Mouse (Mus musculus): ENCODE results near the gene Lbhd1. TPM values are rescaled to one million over a fixed set of nuclear protein-coding genes. Genes with fewer than 3 reads are reported as not detected.

Lbhd1 gene
- polyA plus RNA-seq, 1 experiment from 2014 or later: 30.5 TPM

GRCm38 (mm10) chr19:8920836-8921291, 37.3 kb downstream of the Lbhd1 start:
- ATAC-seq: peak; percentile 57
- Histone ChIP-seq H3K36me3 (ENCODE audit: control insufficient read depth, insufficient read depth, low read length) (peaks cover 9% of the 10 kb centered on the region), H3K4me2 (ENCODE audit: low read length) (peak overlapping the region; percentile 88), H3K4me1 (ENCODE audit: control insufficient read depth, insufficient read depth, low read length) (peaks cover 11% of the 10 kb centered on the region), H3K9me3 (replicated peaks; ENCODE audit: control insufficient read depth, low read length, poor library complexity, severe bottlenecking) (no peaks in the 10 kb centered on the region), H3K4me3 (ENCODE audit: low read depth, low read length) (peak overlapping the region; percentile 75), H3K9ac (ENCODE audit: low read depth, low read length) (peak overlapping the region; percentile 72), H3K27ac (ENCODE audit: low read length) (peak overlapping the region; percentile 81), H3K27me3 (ENCODE audit: control insufficient read depth, insufficient read depth, low read depth, low read length) (no peaks in the 10 kb centered on the region)
- 3% methylated on average over 6 of the region's 6 CpGs for WGBS

GRCm38 (mm10) chr19:8921741-8922140, 38.2 kb downstream of the Lbhd1 start:
- H3K9ac ChIP-seq (ENCODE audit: low read depth, low read length): peak overlapping the region; percentile 46; the same call in 1 of the 2 replicates
- peak overlapping the region; percentile 88; the same call in 1 of the 2 replicates for H3K4me2 ChIP-seq (ENCODE audit: low read length)
- ATAC-seq: no peak
- peaks cover 10% of the 10 kb centered on the region for H3K36me3 ChIP-seq (ENCODE audit: control insufficient read depth, insufficient read depth, low read length)
- WGBS: 80% methylated on average over 9 of the region's 9 CpGs
- no peak overlapping the region for H3K27ac ChIP-seq (ENCODE audit: low read length)
- no peaks in the 10 kb centered on the region for H3K9me3 ChIP-seq (replicated peaks; ENCODE audit: control insufficient read depth, low read length, poor library complexity, severe bottlenecking)
- no peaks in the 10 kb centered on the region for H3K27me3 ChIP-seq (ENCODE audit: control insufficient read depth, insufficient read depth, low read depth, low read length)
- no peak overlapping the region for H3K4me3 ChIP-seq (ENCODE audit: low read depth, low read length)
- H3K4me1 ChIP-seq (ENCODE audit: control insufficient read depth, insufficient read depth, low read length): peaks cover 11% of the 10 kb centered on the region

GRCm38 (mm10) chr19:8926766-8927165, 43.2 kb downstream of the Lbhd1 start:
- H3K4me2 ChIP-seq (ENCODE audit: low read length): no peak overlapping the region
- H3K9ac ChIP-seq (ENCODE audit: low read depth, low read length): no peak overlapping the region
- no peaks in the 10 kb centered on the region for H3K27me3 ChIP-seq (ENCODE audit: control insufficient read depth, insufficient read depth, low read depth, low read length)
- H3K27ac ChIP-seq (ENCODE audit: low read length): no peak overlapping the region
- peaks cover 9% of the 10 kb centered on the region for H3K4me1 ChIP-seq (ENCODE audit: control insufficient read depth, insufficient read depth, low read length)
- H3K36me3 ChIP-seq (ENCODE audit: control insufficient read depth, insufficient read depth, low read length): peaks cover 12% of the 10 kb centered on the region
- WGBS: 97% methylated on average over 2 of the region's 2 CpGs
- H3K4me3 ChIP-seq (ENCODE audit: low read depth, low read length): no peak overlapping the region
- no peak for ATAC-seq
- H3K9me3 ChIP-seq (replicated peaks; ENCODE audit: control insufficient read depth, low read length, poor library complexity, severe bottlenecking): no peaks in the 10 kb centered on the region

- H3K27ac ChIP-seq (ENCODE audit: low read length): no peak overlapping the region
- no peak overlapping the region for H3K4me3 ChIP-seq (ENCODE audit: low read depth, low read length)
- H3K4me2 ChIP-seq (ENCODE audit: low read length): no peak overlapping the region
- H3K27me3 ChIP-seq (ENCODE audit: control insufficient read depth, insufficient read depth, low read depth, low read length): no peaks in the 10 kb centered on the region
- H3K4me1 ChIP-seq (ENCODE audit: control insufficient read depth, insufficient read depth, low read length): peaks cover 7% of the 10 kb centered on the region; the same call in 1 of the 2 replicates
- peaks cover 12% of the 10 kb centered on the region for H3K36me3 ChIP-seq (ENCODE audit: control insufficient read depth, insufficient read depth, low read length)
- no peaks in the 10 kb centered on the region for H3K9me3 ChIP-seq (replicated peaks; ENCODE audit: control insufficient read depth, low read length, poor library complexity, severe bottlenecking)
- H3K9ac ChIP-seq (ENCODE audit: low read depth, low read length): no peak overlapping the region
- WGBS: 89% methylated on average over 12 of the region's 12 CpGs
- ATAC-seq: no peak
Observed at GRCm38 (mm10) chr19:8927891-8928525, 44.5 kb downstream of the Lbhd1 start.

- ATAC-seq: peak; percentile 6; the same call in 1 of the 2 replicates
- Histone ChIP-seq H3K27ac (ENCODE audit: low read length) (no peak overlapping the region), H3K4me1 (ENCODE audit: control insufficient read depth, insufficient read depth, low read length) (peaks cover 7% of the 10 kb centered on the region; the same call in 1 of the 2 replicates), H3K36me3 (ENCODE audit: control insufficient read depth, insufficient read depth, low read length) (peaks cover 12% of the 10 kb centered on the region), H3K9me3 (replicated peaks; ENCODE audit: control insufficient read depth, low read length, poor library complexity, severe bottlenecking) (no peaks in the 10 kb centered on the region), H3K4me3 (ENCODE audit: low read depth, low read length) (peak overlapping the region; percentile 47), H3K4me2 (ENCODE audit: low read length) (peak overlapping the region; percentile 81), H3K27me3 (ENCODE audit: control insufficient read depth, insufficient read depth, low read depth, low read length) (no peaks in the 10 kb centered on the region), H3K9ac (ENCODE audit: low read depth, low read length) (no peak overlapping the region)
- WGBS: 14% methylated on average over 16 of the region's 16 CpGs
Observed at GRCm38 (mm10) chr19:8928689-8929223, 45.2 kb downstream of the Lbhd1 start.

DNA sequence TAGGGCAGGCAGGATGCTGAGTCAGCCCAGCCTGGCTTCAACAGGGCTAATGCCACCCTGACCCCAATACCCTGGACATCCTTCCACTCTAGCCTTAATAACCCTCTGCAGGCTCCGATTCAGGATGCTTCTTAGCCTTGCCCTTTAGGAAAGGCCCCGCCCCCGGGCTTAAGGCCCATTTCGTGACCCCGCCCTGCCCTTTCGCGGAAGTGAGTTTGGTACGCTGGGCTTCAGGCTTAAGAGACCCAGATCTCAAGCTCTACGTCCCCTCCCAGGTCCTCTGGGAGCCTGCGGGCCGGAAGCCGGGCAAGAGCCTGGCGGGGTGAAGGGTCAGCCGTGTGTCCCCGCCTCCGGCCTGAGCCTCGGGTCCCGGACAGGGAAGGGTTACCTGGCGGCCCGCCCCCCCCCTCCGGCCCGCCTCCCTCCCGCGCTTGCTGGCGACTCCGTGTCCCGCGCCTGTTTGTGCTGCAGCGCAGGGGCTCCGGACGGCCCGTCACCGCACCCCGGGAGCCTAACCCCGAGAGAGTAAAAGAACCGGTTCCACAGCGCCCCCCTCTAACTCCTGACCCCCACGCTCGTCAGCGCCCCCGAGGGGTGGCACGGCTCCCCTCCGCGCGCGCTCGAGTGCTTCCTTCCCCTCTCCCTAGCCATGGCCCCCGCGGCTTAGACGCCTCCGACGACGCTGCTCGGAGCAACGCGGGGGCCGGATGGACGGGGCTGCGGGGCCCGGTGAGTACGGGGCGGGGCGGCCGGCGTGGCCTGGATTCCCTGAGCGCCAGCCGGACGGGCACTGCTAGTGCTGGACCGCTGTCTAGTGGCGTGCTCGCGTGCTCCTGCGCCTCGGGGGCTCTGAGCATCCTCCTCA, 45.9 kb downstream of the Lbhd1 start, which contains the start of the genes Rom1 and Eml3:
Gene Rom1 (minus strand): TSS at position 133 of the 865 bp plus-strand sequence.
Gene Eml3 (plus strand): TSS at position 329 of the 865 bp plus-strand sequence.
- peak; percentile 63 for ATAC-seq
- no peaks in the 10 kb centered on the region for H3K27me3 ChIP-seq (ENCODE audit: control insufficient read depth, insufficient read depth, low read depth, low read length)
- peak within 1 kb of the TSS; percentile 75 for H3K9ac ChIP-seq (ENCODE audit: low read depth, low read length)
- H3K27ac ChIP-seq (ENCODE audit: low read length): no peak within 1 kb of the TSS
- H3K4me2 ChIP-seq (ENCODE audit: low read length): peak within 1 kb of the TSS; percentile 81
- H3K4me1 ChIP-seq (ENCODE audit: control insufficient read depth, insufficient read depth, low read length): peaks cover 7% of the 10 kb centered on the region; the same call in 1 of the 2 replicates
- no peaks in the 10 kb centered on the region for H3K9me3 ChIP-seq (replicated peaks; ENCODE audit: control insufficient read depth, low read length, poor library complexity, severe bottlenecking)
- under 1% methylated on average over 65 of the region's 74 CpGs for WGBS
- H3K4me3 ChIP-seq (ENCODE audit: low read depth, low read length): peak within 1 kb of the TSS; percentile 47
- H3K36me3 ChIP-seq (ENCODE audit: control insufficient read depth, insufficient read depth, low read length): peaks cover 12% of the 10 kb centered on the region

GRCm38 (mm10) chr19:8930117-8930516, 46.6 kb downstream of the Lbhd1 start:
- H3K4me1 ChIP-seq (ENCODE audit: control insufficient read depth, insufficient read depth, low read length): peaks cover 7% of the 10 kb centered on the region; the same call in 1 of the 2 replicates
- H3K27me3 ChIP-seq (ENCODE audit: control insufficient read depth, insufficient read depth, low read depth, low read length): no peaks in the 10 kb centered on the region
- H3K4me3 ChIP-seq (ENCODE audit: low read depth, low read length): peak overlapping the region; percentile 47
- no peaks in the 10 kb centered on the region for H3K9me3 ChIP-seq (replicated peaks; ENCODE audit: control insufficient read depth, low read length, poor library complexity, severe bottlenecking)
- no peak for ATAC-seq
- WGBS: 15% methylated on average over 11 of the region's 11 CpGs
- peak overlapping the region; percentile 81 for H3K4me2 ChIP-seq (ENCODE audit: low read length)
- no peak overlapping the region for H3K27ac ChIP-seq (ENCODE audit: low read length)
- H3K36me3 ChIP-seq (ENCODE audit: control insufficient read depth, insufficient read depth, low read length): peaks cover 12% of the 10 kb centered on the region
- peak overlapping the region; percentile 75 for H3K9ac ChIP-seq (ENCODE audit: low read depth, low read length)

- Histone ChIP-seq H3K36me3 (ENCODE audit: control insufficient read depth, insufficient read depth, low read length) (peaks cover 8% of the 10 kb centered on the region), H3K27me3 (ENCODE audit: control insufficient read depth, insufficient read depth, low read depth, low read length) (no peaks in the 10 kb centered on the region), H3K9ac (ENCODE audit: low read depth, low read length) (no peak overlapping the region), H3K27ac (ENCODE audit: low read length) (no peak overlapping the region), H3K4me1 (ENCODE audit: control insufficient read depth, insufficient read depth, low read length) (peaks cover 7% of the 10 kb centered on the region; the same call in 1 of the 2 replicates), H3K4me3 (ENCODE audit: low read depth, low read length) (no peak overlapping the region; the same call in 1 of the 2 replicates), H3K9me3 (replicated peaks; ENCODE audit: control insufficient read depth, low read length, poor library complexity, severe bottlenecking) (no peaks in the 10 kb centered on the region), H3K4me2 (ENCODE audit: low read length) (no peak overlapping the region)
- no peak for ATAC-seq
- 85% methylated on average over 7 of the region's 7 CpGs for WGBS
Observed at GRCm38 (mm10) chr19:8930771-8931170, 47.2 kb downstream of the Lbhd1 start.
